Mouse (Mus musculus): Measurements from ENCODE around the gene Mapt.

DNA sequence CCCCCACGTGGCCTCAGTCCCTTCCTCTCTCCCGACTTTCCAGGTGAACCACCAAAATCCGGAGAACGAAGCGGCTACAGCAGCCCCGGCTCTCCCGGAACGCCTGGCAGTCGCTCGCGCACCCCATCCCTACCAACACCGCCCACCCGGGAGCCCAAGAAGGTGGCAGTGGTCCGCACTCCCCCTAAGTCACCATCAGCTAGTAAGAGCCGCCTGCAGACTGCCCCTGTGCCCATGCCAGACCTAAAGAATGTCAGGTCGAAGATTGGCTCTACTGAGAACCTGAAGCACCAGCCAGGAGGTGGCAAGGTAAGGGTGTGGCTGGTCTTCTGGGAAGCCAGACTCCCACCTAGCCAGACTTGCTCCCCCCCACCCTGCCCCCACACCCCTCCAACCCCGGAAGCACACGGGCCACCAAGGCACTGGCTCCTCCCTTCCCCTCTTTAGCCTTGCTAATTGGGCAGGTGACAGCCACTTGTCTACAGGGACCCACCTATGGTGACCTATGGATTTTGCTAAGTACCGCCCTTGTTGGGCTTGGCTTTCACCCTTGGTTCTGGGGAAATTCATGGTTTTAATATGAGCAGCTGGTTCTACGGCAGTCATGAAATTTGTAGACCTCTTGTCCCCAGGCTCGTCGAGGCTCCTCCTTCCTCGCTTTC lies 79.2 kb downstream of the Mapt start:
- no peak for TF ChIP-seq CTCF (conservative IDR thresholded peaks at IDR 0.05; ENCODE audit: insufficient read depth, insufficient read length, low read depth, low read length)
- TF ChIP-seq POLR2A (IDR thresholded peaks at IDR 0.05; ENCODE audit: low read depth, low read length) = no peak
